Mouse (Mus musculus) frontal cortex, adult (tissue): ENCODE measurements around the gene Calb2.
A peak's percentile ranks its signal among the peaks of the same experiment; 100 is the strongest.

Experiments
- ATAC-seq: cut with Nextera tagmentation; 2 replicates; pipeline ENCODE4 v1.9.2; 2017; ENCODE audit warnings: mild to moderate bottlenecking, moderate library complexity, mixed read lengths; ENCODE audit not compliant: low TSS enrichment

The Calb2 gene

GRCm38 (mm10) chr8:110168046-110168445 lies at the start of gene Calb2:
Calb2 (minus strand) TSS chr8:110168210.
- ATAC-seq = peak; percentile 73

GRCm38 (mm10) chr8:110217681-110218131 lies 49.7 kb upstream of the Calb2 start:
- peak; percentile 99 for ATAC-seq

- ATAC-seq = peak; percentile 41
Observed at GRCm38 (mm10) chr8:110217198-110217597, 49.2 kb upstream of the Calb2 start.

GRCm38 (mm10) chr8:110216253-110216652 lies 48.2 kb upstream of the Calb2 start:
- ATAC-seq = no peak

GRCm38 (mm10) chr8:110215365-110215764 lies 47.4 kb upstream of the Calb2 start, which contains the start of gene Cmtr2:
Cmtr2 (plus strand) TSS chr8:110215665.
- no peak for ATAC-seq

- ATAC-seq = no peak
Observed at GRCm38 (mm10) chr8:110201806-110202205, 33.8 kb upstream of the Calb2 start.

GRCm38 (mm10) chr8:110196678-110197077 lies 28.7 kb upstream of the Calb2 start:
- ATAC-seq = no peak

GRCm38 (mm10) chr8:110188961-110189750 lies 21.1 kb upstream of the Calb2 start:
- no peak for ATAC-seq

- no peak for ATAC-seq
Observed at GRCm38 (mm10) chr8:110185538-110185937, 17.5 kb upstream of the Calb2 start.

GRCm38 (mm10) chr8:110183748-110184147 lies 15.7 kb upstream of the Calb2 start:
- no peak for ATAC-seq

- ATAC-seq = no peak
Observed at GRCm38 (mm10) chr8:110182735-110183367, 14.8 kb upstream of the Calb2 start.

- peak; percentile 65; the same call in 1 of the 2 replicates for ATAC-seq
Observed at GRCm38 (mm10) chr8:110177359-110178155, 9.5 kb upstream of the Calb2 start.

- ATAC-seq = no peak
Observed at GRCm38 (mm10) chr8:110174826-110175225, 6.8 kb upstream of the Calb2 start.

GRCm38 (mm10) chr8:110172161-110172560 lies 4.2 kb upstream of the Calb2 start:
- no peak for ATAC-seq

GRCm38 (mm10) chr8:110166270-110166669 lies 1.7 kb downstream of the Calb2 start:
- ATAC-seq = no peak

- ATAC-seq = no peak
Observed at GRCm38 (mm10) chr8:110162007-110162406, 6.0 kb downstream of the Calb2 start.

GRCm38 (mm10) chr8:110152951-110153350 lies 15.1 kb downstream of the Calb2 start:
- ATAC-seq = no peak

- ATAC-seq = peak; percentile 79
Observed at GRCm38 (mm10) chr8:110145538-110145937, 22.5 kb downstream of the Calb2 start.

- no peak for ATAC-seq
Observed at GRCm38 (mm10) chr8:110140770-110141169, 27.2 kb downstream of the Calb2 start.

GRCm38 (mm10) chr8:110140156-110140555 lies 27.9 kb downstream of the Calb2 start:
- no peak for ATAC-seq

- ATAC-seq = no peak
Observed at GRCm38 (mm10) chr8:110135515-110135914, 32.5 kb downstream of the Calb2 start.

GRCm38 (mm10) chr8:110134236-110134635 lies 33.8 kb downstream of the Calb2 start:
- no peak for ATAC-seq
